Mouse (Mus musculus) E14TG2a.4 (cell line): Measurements from ENCODE around the gene Pla2g1b.
"Not testable (repeated sequence)": the region's sequence is repeated elsewhere in the genome, so short reads cannot be mapped to it uniquely, and the experiment has no call there.

Source experiments
- H3K27me3 ChIP-seq: 2 replicates; pipeline ENCODE4 v1.6.1; 2014; ENCODE audit warnings: low read length, control low read depth; ENCODE audit not compliant: insufficient read depth
- H3K36me3 ChIP-seq: 2 replicates; pipeline ENCODE4 v1.6.1; 2014; ENCODE audit warnings: low read length, control low read depth; ENCODE audit not compliant: insufficient read depth
- H3K4me1 ChIP-seq: replicated peaks from 2 replicates; pipeline ENCODE4 v1.6.1; 2014; ENCODE audit warnings: low read depth, low read length, control low read depth
- H3K4me3 ChIP-seq: replicated peaks from 2 replicates; pipeline ENCODE4 v1.5.1; 2014; ENCODE audit warnings: mild to moderate bottlenecking, low read length
- H3K9me3 ChIP-seq: 2 replicates; pipeline ENCODE4 v1.6.1; 2014; ENCODE audit warnings: low read length, control low read depth
- CTCF ChIP-seq: conservative IDR thresholded peaks from 2 replicates; pipeline ENCODE4 v1.5.1; 2014; ENCODE audit warnings: low read length
- NANOG ChIP-seq: IDR thresholded peaks from 2 replicates; pipeline ENCODE4 v1.6.1; 2014; ENCODE audit warnings: borderline replicate concordance, low read length, mixed read lengths
- POU5F1 ChIP-seq: IDR thresholded peaks from 2 replicates; pipeline ENCODE4 v1.6.1; 2014; ENCODE audit warnings: low read length, borderline replicate concordance

Pla2g1b gene

GRCm38 (mm10) chr5:115503035-115503434 lies 37.0 kb downstream of the Pla2g1b start:
- H3K27me3 ChIP-seq = peaks cover 11% of the 10 kb centered on the region
- TF ChIP-seq POU5F1 = no peak
- no peak for TF ChIP-seq CTCF
- TF ChIP-seq NANOG = no peak
- H3K4me3 ChIP-seq = no peak overlapping the region

GRCm38 (mm10) chr5:115505617-115506016 lies 39.6 kb downstream of the Pla2g1b start:
- H3K9me3 ChIP-seq, H3K4me3 ChIP-seq, H3K36me3 ChIP-seq: not testable (repeated sequence)
- H3K4me1 ChIP-seq = peaks cover 52% of the 10 kb centered on the region
- H3K27me3 ChIP-seq = peaks cover 16% of the 10 kb centered on the region

More at GRCm38 (mm10) chr5:115503035-115503434, 37.0 kb downstream of the Pla2g1b start:
- Histone ChIP-seq H3K4me1 (peaks cover 46% of the 10 kb centered on the region), H3K9me3 (no peaks in the 10 kb centered on the region), H3K36me3 (no peaks in the 10 kb centered on the region)

DNA sequence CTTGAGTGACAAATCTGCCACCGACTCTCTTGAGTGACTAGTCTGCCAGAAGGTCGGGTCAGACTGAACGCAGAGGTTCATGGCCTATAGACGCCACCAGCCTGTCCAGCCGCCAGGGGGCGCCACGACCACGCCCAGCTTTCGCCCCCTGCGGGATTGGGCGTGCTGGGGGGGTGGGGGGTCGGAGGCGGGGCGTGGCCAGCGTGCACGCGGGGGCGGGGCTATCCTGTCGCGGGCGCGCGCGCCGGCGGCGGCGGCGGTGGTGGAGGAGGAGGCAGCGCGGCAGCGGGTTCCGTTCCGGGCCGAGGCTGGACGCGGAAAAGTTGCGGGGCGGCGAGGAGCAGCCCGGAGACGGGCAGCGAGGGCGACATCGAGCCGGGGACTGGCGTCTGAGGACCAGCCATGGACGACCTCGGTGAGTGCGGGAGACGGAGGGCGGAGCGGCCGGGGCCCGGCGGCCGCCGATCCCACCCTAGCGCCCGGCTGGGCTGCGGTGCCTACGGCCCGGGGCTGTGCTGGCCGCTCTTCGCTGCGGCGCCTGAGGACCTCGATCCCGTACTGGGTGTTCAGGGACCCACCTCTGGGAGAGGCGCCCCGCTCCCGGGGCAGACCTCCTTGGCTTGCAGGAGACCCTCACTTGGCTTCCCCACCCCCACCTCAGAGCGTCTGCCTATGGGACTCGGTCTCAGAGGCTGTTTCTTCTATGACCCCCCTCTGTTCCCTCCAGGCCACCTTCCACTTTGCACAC lies 40.6 kb downstream of the Pla2g1b start, which contains the start of gene Pxn:
Pxn (plus strand) TSS at position 223 of the 748 bp plus-strand sequence.
- Histone ChIP-seq H3K9me3 (no peaks in the 10 kb centered on the region), H3K4me1 (peaks cover 56% of the 10 kb centered on the region), H3K4me3 (peak within 1 kb of the TSS; percentile 90), H3K27me3 (peaks cover 16% of the 10 kb centered on the region), H3K36me3 (peaks cover 4% of the 10 kb centered on the region; the same call in 1 of the 2 replicates)
- TF ChIP-seq POU5F1 = no peak
- peak; percentile 57 for TF ChIP-seq CTCF
- no peak for TF ChIP-seq NANOG

- TF ChIP-seq POU5F1 (no peak), CTCF (no peak), NANOG (no peak)
- Histone ChIP-seq H3K9me3 (no peaks in the 10 kb centered on the region), H3K27me3 (peaks cover 16% of the 10 kb centered on the region), H3K4me3 (peak overlapping the region; percentile 90), H3K4me1 (peaks cover 63% of the 10 kb centered on the region), H3K36me3 (peaks cover 4% of the 10 kb centered on the region; the same call in 1 of the 2 replicates)
Measured at GRCm38 (mm10) chr5:115507267-115507980, 41.4 kb downstream of the Pla2g1b start.

DNA sequence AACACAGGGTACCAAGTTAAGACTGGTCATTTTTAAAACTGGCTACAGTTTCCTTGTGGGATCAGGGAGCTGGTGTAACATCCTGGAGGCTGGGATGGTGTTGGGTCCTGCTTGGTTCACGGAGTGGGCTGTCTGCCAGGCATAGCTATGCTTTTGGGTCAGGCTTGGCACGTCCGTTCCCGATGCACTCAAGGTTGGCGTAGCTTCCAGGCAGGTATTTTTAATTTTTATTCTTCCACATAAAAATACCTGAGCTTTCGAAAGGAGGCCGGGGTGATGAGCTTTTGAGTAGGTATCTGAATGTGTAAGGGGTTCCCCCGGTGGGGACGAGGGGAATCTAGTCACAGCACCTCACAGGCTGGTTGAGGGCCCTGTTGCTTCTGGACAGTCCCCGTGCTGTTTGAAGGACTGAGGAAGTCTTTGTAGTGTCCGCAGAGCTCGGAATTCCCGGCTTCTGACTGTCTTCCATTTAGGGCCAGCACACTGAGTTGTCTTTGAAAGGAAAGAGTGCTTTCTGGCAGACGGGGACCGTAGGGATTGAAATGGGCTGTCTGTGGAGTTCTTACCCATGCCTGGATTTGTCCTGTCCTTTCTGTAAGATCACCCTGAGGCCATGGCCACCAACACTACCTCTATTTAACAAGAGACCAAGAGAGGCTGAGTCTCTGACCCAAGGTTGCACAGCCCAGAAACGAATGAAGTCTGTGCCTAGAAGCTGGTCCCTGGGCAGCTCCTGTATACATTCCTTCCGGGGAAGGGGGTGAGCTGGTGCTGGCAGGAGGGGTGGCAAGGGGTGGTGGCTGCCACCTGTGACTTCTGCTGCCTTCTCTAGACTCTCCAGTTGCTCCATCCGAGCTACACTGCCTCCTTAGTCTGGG lies 42.2 kb downstream of the Pla2g1b start:
- Histone ChIP-seq H3K36me3 (peaks cover 4% of the 10 kb centered on the region; the same call in 1 of the 2 replicates), H3K4me1 (peaks cover 61% of the 10 kb centered on the region), H3K27me3 (peaks cover 16% of the 10 kb centered on the region), H3K9me3 (no peaks in the 10 kb centered on the region), H3K4me3 (peak overlapping the region; percentile 90; the same call in 1 of the 2 replicates)
- no peak for TF ChIP-seq CTCF
- no peak for TF ChIP-seq POU5F1
- TF ChIP-seq NANOG = no peak

DNA sequence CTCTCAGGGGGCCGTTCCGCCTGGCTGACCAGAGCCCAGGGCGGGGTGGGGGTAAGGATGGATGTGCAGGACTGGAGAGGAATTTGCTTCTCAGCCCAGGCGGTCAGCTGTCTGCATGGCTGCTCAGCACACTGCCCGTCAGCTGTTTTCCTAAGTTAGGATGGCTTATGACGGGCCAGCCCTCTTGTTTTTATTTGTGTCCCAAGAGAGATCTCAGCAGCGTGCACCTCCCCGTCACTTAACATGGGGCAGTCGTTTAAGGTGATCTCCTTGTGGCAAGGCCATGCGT lies 42.7 kb downstream of the Pla2g1b start:
- no peaks in the 10 kb centered on the region for H3K9me3 ChIP-seq
- peak overlapping the region; percentile 60; the same call in 1 of the 2 replicates for H3K4me3 ChIP-seq
- TF ChIP-seq POU5F1 = no peak
- no peak for TF ChIP-seq NANOG
- TF ChIP-seq CTCF = no peak
- peaks cover 66% of the 10 kb centered on the region for H3K4me1 ChIP-seq
- peaks cover 4% of the 10 kb centered on the region; the same call in 1 of the 2 replicates for H3K36me3 ChIP-seq
- peaks cover 16% of the 10 kb centered on the region for H3K27me3 ChIP-seq

DNA sequence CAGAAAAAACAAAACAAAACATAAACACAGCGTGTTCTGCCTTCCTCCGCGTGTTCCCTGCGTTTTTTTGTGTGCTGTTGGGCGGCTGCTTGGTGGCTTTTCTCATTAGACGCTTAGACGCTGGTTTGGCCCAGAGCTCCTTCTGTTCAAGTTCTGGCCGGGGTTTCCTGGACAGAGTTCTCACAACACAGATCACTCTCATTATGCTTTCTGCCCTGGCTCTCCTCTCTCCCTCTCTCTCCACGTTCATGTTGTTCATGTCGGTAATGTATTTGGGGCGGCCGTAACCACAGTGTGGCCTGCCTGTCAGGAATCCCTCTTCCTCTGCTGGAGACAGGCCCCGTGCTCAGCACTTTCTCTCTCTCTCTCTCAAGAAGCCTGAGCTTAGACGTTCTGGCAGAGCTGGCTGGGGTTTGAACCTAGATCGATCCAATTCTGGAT lies 43.3 kb downstream of the Pla2g1b start:
- Histone ChIP-seq H3K27me3 (peaks cover 16% of the 10 kb centered on the region), H3K9me3 (no peaks in the 10 kb centered on the region), H3K4me1 (peaks cover 72% of the 10 kb centered on the region), H3K4me3 (peak overlapping the region; percentile 60), H3K36me3 (peaks cover 4% of the 10 kb centered on the region; the same call in 1 of the 2 replicates)
- TF ChIP-seq NANOG = no peak
- no peak for TF ChIP-seq POU5F1
- no peak for TF ChIP-seq CTCF
